Mouse (Mus musculus) heart, embryonic 15.5 days (tissue): Measurements from ENCODE around the gene Ccdc58. TPM values are rescaled to one million over a fixed set of nuclear protein-coding genes. Genes with fewer than 3 reads are reported as not detected.
"Not testable (repeated sequence)": the region's sequence is repeated elsewhere in the genome, so short reads cannot be mapped to it uniquely, and the experiment has no call there.

Source experiments
- ATAC-seq: fragments of 200-750 bp; cut with Nextera tagmentation; replicated peaks from 2 replicates; pipeline ENCODE4 v1.8.0; 2017; ENCODE audit warnings: low read depth, moderate TSS enrichment; ENCODE audit not compliant: insufficient number of reproducible peaks, insufficient read depth, low FRiP score
- H3K27ac ChIP-seq: fragments of 300-500 bp; sonication (generic); 2 replicates; pipeline ENCODE4 v1.5.1; 2015; ENCODE audit warnings: mild to moderate bottlenecking, inconsistent platforms
- H3K27me3 ChIP-seq: fragments of 300-500 bp; sonication (generic); 2 replicates; pipeline ENCODE4 v1.6.1; 2015; ENCODE audit warnings: inconsistent platforms
- H3K36me3 ChIP-seq: fragments of 300-500 bp; sonication (generic); 2 replicates; pipeline ENCODE4 v1.6.1; 2015; ENCODE audit warnings: mild to moderate bottlenecking, inconsistent platforms
- H3K4me1 ChIP-seq: fragments of 300-500 bp; sonication (generic); replicated peaks from 2 replicates; pipeline ENCODE4 v1.6.1; 2015; ENCODE audit warnings: inconsistent platforms
- H3K4me2 ChIP-seq: fragments of 300-500 bp; sonication (generic); 2 replicates; pipeline ENCODE4 v1.6.1; 2015; ENCODE audit warnings: inconsistent platforms, mild to moderate bottlenecking, moderate library complexity
- H3K4me3 ChIP-seq: fragments of 300-500 bp; sonication (generic); 2 replicates; pipeline ENCODE4 v1.5.1; 2015; ENCODE audit warnings: mild to moderate bottlenecking, inconsistent platforms
- H3K9ac ChIP-seq: fragments of 300-500 bp; sonication (generic); 2 replicates; pipeline ENCODE4 v1.6.1; 2015; ENCODE audit warnings: mild to moderate bottlenecking, inconsistent platforms
- H3K9me3 ChIP-seq: fragments of 300-500 bp; sonication (generic); replicated peaks from 2 replicates; pipeline ENCODE4 v1.6.1; 2016; ENCODE audit warnings: inconsistent platforms
- WGBS: fragments of 180-500 bp; shearing (Covaris S2); methylation state at CpG from one replicate; pipeline ENCODE4 v1.1.7; 2015; ENCODE audit warnings: mixed read lengths; 5-methylcytosine and 5-hydroxymethylcytosine counted together
- polyA plus RNA-seq: library from polyadenylated mRNA; unstranded; fragments of >200 nt; fragmentation: Nextera tagmentation; extraction: Ambion mirVana; gene quantifications from 2 replicates; pipeline ENCODE4 v1.2.1, GENCODE M21; 2015

Ccdc58 gene
- polyA plus RNA-seq = 64.5 and 90.8 TPM in 2 replicates

DNA sequence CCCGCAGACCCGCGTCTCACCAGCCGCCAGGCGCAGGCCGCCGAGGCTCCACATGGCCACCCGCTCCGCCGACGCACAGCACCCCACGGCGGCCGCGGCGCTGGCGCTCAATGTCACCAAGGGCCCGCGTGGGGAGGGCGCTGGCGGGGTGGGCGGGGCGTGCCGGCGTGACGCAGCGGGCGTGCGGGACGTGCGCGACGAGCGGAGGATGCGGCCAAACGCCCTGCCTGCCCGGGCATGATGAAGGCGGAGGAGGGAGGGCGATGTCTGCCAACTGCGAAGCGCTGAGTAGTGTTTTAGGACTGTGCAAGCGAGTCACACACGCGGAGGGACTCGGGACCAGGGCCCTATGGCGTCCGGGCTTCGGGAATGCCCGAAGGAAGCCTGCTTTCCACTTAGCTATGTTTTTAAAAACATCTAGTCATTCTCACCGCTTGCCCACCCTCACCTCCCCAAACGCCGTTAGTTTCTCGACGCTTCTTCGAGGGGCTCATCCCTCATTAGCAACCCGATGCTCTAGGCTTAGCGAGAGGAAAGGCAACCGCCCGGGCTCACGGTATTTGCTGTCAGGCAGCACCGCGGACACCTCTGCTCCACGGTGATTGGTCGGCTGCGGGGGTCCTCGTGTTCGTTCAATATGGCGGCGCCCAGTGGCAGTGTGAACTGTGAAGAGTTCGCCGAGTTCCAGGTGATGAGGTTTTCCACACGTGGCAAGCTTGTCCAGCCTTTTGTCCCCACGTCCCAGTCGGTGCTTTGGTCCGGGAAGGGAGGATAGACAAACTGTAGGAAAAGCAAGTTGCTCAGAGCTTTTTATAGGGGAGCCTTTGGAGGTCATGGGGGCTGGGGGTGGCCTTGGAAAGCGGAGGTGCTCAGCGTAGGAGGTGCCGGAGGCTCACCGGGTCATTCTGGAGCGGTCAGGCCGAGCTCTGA, at the start of gene Ccdc58, which contains the start of gene Fam162a:
TSS of gene Ccdc58 (plus strand) at position 236 of the 930 bp plus-strand sequence.
TSS of gene Fam162a (minus strand) at position 145 of the 930 bp plus-strand sequence.
- peak; percentile 94 for ATAC-seq
- peak within 1 kb of the TSS; percentile 93 for H3K9ac ChIP-seq
- no peaks in the 10 kb centered on the region for H3K9me3 ChIP-seq
- no peaks in the 10 kb centered on the region for H3K27me3 ChIP-seq
- peak within 1 kb of the TSS; percentile 100 for H3K27ac ChIP-seq
- H3K4me2 ChIP-seq = peak within 1 kb of the TSS; percentile 80
- H3K4me3 ChIP-seq = peak within 1 kb of the TSS; percentile 96
- no peaks in the 10 kb centered on the region for H3K36me3 ChIP-seq
- under 1% methylated on average over 81 of the region's 81 CpGs for WGBS
- H3K4me1 ChIP-seq = peaks cover 30% of the 10 kb centered on the region

DNA sequence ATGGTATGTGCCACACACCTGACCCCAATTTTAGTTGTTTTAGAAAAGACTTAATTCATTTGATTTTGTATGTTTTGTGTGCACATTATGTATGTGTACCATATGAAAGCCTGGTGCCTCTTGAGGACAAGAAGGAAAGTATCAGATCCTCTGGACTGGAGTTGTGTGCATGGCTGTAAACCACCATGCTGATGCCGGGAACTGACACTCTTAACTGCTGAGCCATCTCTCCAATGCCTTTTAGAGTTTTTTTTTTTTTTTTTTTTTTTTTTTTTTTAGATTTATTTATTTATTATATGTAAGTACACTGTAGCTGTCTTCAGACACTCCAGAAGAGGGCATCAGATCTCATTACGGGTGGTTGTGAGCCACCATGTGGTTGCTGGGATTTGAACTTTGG, 43.4 kb upstream of the Ccdc58 start:
- not testable (repeated sequence) for H3K4me1 ChIP-seq, H3K27ac ChIP-seq, H3K9me3 ChIP-seq, H3K9ac ChIP-seq, H3K4me3 ChIP-seq, H3K27me3 ChIP-seq, ATAC-seq, H3K4me2 ChIP-seq
- 100% methylated on average over 1 of the region's 2 CpGs for WGBS
- H3K36me3 ChIP-seq = peaks cover 48% of the 10 kb centered on the region

DNA sequence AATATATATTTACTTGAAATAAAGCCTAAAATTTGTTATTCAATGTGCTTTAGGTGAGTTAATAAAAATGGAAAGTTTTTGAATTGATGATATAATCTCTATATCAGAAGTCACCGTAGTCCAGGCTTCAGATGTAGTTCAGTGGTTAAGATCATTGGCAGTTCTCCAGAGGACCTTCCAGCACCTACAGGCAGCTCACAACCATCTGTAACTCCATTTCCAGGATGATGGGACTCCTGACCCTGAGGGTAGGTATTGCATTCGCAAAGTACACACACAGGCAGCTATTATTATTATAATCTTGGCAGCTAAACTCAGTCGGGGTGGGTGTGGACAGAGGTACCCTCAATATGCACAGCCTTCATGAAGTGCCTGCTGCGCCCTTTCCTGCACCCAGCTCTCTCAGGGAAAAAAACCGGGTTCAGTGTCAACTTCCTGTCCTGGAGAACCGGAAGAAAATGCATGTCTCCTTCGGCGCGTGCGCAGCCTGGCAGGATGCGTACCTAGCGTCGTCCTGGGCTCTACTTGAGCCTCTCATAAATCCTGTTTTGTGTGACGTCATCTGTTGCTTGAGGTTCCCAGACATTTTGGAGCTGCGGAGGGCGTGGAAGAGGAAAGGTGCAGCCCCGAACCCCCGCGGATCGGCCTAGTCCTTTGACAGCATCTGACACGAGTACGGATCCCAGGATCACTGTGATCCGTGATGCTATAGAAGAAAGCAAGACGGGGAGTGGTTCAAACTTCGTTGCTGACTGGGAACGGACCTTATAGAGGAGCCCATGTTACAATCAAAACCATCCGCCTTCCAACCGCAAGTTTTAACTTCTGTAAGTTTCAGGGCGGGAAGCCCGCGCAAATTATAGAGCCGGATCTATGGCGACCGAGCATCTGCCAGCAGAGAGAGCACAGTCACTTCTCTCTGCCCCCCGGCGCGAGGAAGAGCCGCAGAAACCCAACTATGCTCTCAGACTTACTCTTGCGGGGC, 30.6 kb upstream of the Ccdc58 start, which contains the start of gene Wdr5b:
TSS of gene Wdr5b (plus strand) at position 551 of the 985 bp plus-strand sequence.
- H3K27me3 ChIP-seq = no peaks in the 10 kb centered on the region
- peak within 1 kb of the TSS; percentile 89 for H3K27ac ChIP-seq
- peak within 1 kb of the TSS; percentile 72 for H3K4me2 ChIP-seq
- peaks cover 20% of the 10 kb centered on the region for H3K36me3 ChIP-seq
- peak; percentile 93 for ATAC-seq
- H3K4me3 ChIP-seq = peak within 1 kb of the TSS; percentile 63
- WGBS = 2% methylated on average over 39 of the region's 39 CpGs
- H3K9me3 ChIP-seq = no peaks in the 10 kb centered on the region
- H3K4me1 ChIP-seq = peaks cover 32% of the 10 kb centered on the region
- peak within 1 kb of the TSS; percentile 71 for H3K9ac ChIP-seq

DNA sequence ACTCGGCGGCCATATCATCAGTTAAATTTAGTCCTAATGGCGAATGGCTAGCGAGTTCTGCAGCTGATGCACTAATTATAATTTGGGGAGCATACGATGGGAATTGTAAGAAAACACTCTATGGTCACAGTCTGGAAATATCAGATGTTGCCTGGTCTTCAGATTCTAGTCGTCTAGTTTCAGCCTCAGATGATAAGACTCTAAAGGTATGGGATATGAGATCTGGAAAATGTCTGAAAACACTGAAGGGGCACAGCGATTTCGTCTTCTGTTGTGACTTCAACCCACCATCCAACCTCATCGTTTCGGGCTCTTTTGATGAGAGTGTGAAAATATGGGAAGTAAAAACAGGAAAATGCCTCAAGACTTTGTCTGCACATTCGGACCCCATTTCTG, 29.9 kb upstream of the Ccdc58 start:
- H3K4me1 ChIP-seq = peaks cover 32% of the 10 kb centered on the region
- WGBS = 17% methylated on average over 11 of the region's 11 CpGs
- H3K9ac ChIP-seq = peak overlapping the region; percentile 71

DNA sequence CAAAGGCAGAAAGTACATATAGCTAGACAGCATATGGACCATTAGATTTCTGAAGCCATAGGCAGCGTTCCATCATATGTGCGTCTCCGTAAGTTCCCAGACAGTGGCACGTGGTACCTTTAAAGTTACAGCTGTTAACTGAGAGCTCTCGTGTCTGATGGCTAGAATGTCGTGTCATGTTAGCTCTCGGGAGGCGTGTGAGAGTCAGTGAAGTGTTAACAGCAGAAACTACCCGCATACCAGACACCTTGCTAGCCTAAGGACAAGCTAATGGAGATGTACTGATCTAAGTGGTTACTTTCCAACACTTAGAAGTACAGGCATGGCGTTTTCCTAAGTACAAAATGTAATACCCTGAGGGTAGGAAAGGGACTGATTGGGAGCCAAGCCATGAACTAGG, 28.4 kb upstream of the Ccdc58 start:
- Histone ChIP-seq H3K36me3 (peaks cover 41% of the 10 kb centered on the region), H3K27ac (peak overlapping the region; percentile 32; the same call in 1 of the 2 replicates), H3K4me1 (peaks cover 32% of the 10 kb centered on the region), H3K9ac (no peak overlapping the region), H3K9me3 (no peaks in the 10 kb centered on the region), H3K4me2 (no peak overlapping the region), H3K27me3 (no peaks in the 10 kb centered on the region), H3K4me3 (no peak overlapping the region)
- ATAC-seq = no peak
- WGBS = 46% methylated on average over 10 of the region's 10 CpGs

More for the DNA sequence above, 29.9 kb upstream of the Ccdc58 start:
- peak overlapping the region; percentile 89 for H3K27ac ChIP-seq
- peak overlapping the region; percentile 63 for H3K4me3 ChIP-seq
- peaks cover 27% of the 10 kb centered on the region for H3K36me3 ChIP-seq
- H3K4me2 ChIP-seq = peak overlapping the region; percentile 72
- no peaks in the 10 kb centered on the region for H3K9me3 ChIP-seq
- no peaks in the 10 kb centered on the region for H3K27me3 ChIP-seq
- 0 out of 2 replicates have a peak, but pooled peaks have one; percentile 1 for ATAC-seq

DNA sequence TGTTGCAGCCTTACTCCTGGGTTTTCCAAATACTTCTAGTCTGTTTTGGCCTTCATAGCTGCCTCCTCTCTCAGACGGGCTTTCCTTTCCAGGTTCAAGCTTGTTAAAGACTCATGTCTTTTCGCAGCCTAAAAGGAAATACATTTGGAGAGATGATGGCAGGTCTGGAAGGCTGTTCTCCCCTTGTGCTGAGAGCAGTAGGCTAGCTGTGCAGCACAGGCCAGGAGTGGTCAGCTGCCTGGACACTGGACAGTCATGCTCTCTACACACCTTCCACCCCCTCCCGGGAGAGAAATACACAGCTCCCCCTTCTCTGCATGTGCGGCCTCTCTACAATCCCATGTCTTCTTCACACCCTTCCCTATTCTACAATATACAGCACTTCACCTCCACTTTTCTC, 27.5 kb upstream of the Ccdc58 start:
- no peaks in the 10 kb centered on the region for H3K27me3 ChIP-seq
- H3K4me2 ChIP-seq = no peak overlapping the region
- no peak overlapping the region for H3K4me3 ChIP-seq
- no peak for ATAC-seq
- WGBS = 84% methylated on average over 4 of the region's 4 CpGs
- H3K36me3 ChIP-seq = peaks cover 50% of the 10 kb centered on the region
- H3K4me1 ChIP-seq = peaks cover 32% of the 10 kb centered on the region
- H3K9me3 ChIP-seq = no peaks in the 10 kb centered on the region
- no peak overlapping the region for H3K9ac ChIP-seq
- no peak overlapping the region for H3K27ac ChIP-seq

DNA sequence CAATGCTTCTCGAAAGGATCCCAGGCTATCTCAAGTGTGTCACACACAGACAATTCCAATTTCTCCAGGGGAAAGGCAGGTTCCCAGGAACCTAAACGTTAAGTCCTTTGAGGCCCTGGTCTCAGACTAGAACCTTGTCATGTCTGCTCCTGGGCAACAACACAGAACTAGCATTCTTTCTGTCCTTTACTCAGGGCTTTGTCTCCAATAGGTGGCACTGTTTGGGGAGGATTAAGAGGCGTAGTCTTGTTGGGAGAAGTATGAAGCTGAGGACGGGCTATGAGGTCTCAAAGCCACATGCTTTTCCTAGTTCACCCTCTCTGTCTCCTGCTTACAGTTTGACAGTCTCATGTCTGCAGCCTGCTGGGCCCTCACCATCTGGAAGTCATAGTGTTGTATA, 23.9 kb upstream of the Ccdc58 start:
- H3K4me2 ChIP-seq = no peak overlapping the region
- H3K27me3 ChIP-seq = no peaks in the 10 kb centered on the region
- H3K36me3 ChIP-seq = peaks cover 80% of the 10 kb centered on the region
- no peak overlapping the region for H3K4me3 ChIP-seq
- H3K9me3 ChIP-seq = no peaks in the 10 kb centered on the region
- peaks cover 19% of the 10 kb centered on the region for H3K4me1 ChIP-seq
- no peak for ATAC-seq
- no peak overlapping the region for H3K9ac ChIP-seq
- H3K27ac ChIP-seq = no peak overlapping the region
- 84% methylated on average over 4 of the region's 4 CpGs for WGBS

DNA sequence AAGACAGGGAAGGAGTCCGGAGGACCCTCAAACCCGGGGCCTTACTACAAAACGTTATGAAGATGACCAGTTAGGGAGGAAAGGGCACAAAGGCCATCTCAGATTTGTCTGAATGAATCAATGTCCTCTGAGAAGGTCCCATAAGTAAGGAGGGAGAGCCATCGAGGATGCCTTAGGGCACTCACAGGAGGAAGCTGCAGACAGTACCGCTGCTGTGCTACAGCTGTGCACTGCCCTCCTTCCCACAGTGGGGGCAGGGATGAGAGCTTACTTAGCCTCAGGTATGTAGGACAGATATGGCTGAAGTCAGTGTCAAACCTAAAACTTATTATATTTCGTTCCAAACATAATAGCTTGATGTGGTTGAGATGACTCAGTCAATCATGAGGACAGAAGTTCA, 20.0 kb upstream of the Ccdc58 start:
- no peak overlapping the region for H3K4me2 ChIP-seq
- peaks cover 29% of the 10 kb centered on the region for H3K4me1 ChIP-seq
- H3K27ac ChIP-seq = no peak overlapping the region
- no peak for ATAC-seq
- whole genome bisulfite sequencing = 91% methylated on average over 6 of the region's 6 CpGs
- peaks cover 54% of the 10 kb centered on the region for H3K36me3 ChIP-seq
- H3K4me3 ChIP-seq = no peak overlapping the region
- H3K27me3 ChIP-seq = no peaks in the 10 kb centered on the region
- no peaks in the 10 kb centered on the region for H3K9me3 ChIP-seq
- no peak overlapping the region for H3K9ac ChIP-seq

DNA sequence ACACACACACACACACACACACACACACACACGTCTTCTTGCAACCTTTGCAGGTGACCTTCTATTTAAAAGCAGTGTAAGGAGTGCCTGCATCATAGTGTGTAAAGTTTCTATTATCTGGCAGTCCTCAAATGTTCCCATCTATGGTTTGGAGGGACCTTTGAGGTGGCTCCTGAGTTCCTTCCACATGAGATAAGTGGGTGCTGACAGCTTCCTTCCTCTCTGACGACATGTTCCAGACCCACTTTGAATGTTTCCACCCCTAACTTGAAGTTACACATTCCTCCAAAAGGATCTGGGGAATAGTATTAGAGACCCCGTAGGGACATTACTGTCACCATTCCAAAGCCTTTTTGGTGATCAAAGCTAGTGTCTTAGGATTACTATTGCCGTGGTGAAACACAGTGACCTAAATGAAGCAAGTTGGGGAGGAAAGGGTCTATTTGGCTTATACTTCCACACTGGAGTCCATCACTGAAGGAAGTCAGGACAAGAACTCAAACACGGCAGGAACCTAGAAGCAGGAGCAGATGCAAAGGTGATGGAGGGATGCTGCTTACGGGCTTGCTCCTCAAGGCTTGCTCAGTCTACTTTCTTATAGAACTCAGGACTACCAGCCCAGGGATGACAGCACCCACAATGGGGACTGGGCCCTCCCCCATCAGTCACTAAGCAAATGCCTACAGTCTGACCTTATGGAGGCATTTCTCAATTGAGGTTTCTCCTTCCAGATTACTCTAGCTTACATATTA, 17.8 kb upstream of the Ccdc58 start:
- 38% methylated on average over 6 of the region's 6 CpGs for WGBS
- peak; percentile 68 for ATAC-seq
- Histone ChIP-seq H3K4me2 (no peak overlapping the region), H3K4me3 (no peak overlapping the region), H3K27me3 (no peaks in the 10 kb centered on the region), H3K36me3 (peaks cover 32% of the 10 kb centered on the region), H3K9ac (no peak overlapping the region), H3K4me1 (peaks cover 44% of the 10 kb centered on the region), H3K9me3 (no peaks in the 10 kb centered on the region), H3K27ac (peak overlapping the region; percentile 82)

DNA sequence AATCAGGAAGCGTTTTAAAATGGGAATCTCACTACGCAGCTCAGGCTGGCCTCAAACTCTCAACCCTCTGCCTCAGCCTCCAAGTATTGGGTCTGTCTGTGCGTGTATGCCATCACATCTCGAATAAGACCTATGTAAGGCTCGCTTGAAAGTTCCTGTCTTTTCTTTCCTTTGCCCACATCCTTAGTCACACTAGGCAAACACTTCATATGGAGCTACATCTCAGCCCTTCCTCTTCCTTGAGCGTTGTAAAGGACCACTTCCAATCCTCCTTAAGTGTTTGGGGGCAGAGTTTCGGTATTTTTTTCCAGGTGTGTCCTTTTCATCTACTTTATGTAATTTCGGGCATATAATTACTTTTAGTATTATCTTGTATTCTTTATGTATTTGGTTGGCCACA, 16.6 kb upstream of the Ccdc58 start:
- H3K4me2 ChIP-seq = no peak overlapping the region
- no peak for ATAC-seq
- peak overlapping the region; percentile 61; the same call in 1 of the 2 replicates for H3K27ac ChIP-seq
- H3K4me3 ChIP-seq = no peak overlapping the region
- no peaks in the 10 kb centered on the region for H3K27me3 ChIP-seq
- no peak overlapping the region for H3K9ac ChIP-seq
- 91% methylated on average over 8 of the region's 8 CpGs for WGBS
- peaks cover 20% of the 10 kb centered on the region for H3K36me3 ChIP-seq
- H3K9me3 ChIP-seq = no peaks in the 10 kb centered on the region
- H3K4me1 ChIP-seq = peaks cover 53% of the 10 kb centered on the region
